22 mouse cellular contexts compared by ENCODE assay signal in the genomic region with DNA sequence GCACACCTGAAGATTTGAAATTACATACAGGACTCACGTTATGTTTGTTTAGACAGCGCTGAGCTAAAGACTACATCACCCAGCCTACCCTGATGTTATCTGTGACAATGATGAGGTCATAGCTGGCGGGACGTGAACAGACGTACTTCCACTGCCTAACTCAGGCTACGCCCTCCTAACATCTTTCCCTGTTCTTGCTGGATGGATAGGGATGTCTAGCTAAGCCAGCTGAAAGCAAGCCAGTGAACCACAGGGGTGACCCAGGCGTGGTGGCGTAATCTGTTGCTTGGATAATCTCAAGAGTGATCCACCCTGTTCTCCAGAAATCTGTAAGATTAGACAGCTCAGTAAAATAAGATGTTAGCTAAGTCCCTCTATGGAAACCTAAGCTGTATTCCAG. TPM values are rescaled to one million over a fixed set of nuclear protein-coding genes. Genes with fewer than 3 reads are reported as not detected.
DNase-seq lines count a peak whose midpoint lies in the region; ATAC-seq and TF ChIP-seq lines count a peak whose summit lies in the region.
"Had no signal": no experiment of that assay in that cellular context is flagged by ENCODE, and none has a peak within 500 bp of the region (broad histone marks: within the 10 kb centered on the region; RNA-seq: fewer than 3 reads in every experiment).

No protein-coding gene starts in this region.

- TF ChIP-seq CTCF in gastrocnemius, adult 2 months (IDR thresholded peaks at IDR 0.05): no peak

- no peak overlapping the region for H3K4me2 ChIP-seq in midbrain, embryonic 13.5 days (replicated peaks)
- H3K4me2 ChIP-seq: heart, embryonic 11.5 days; hindbrain, embryonic 12.5 days; limb, embryonic 12.5 days; liver, embryonic 11.5 days; midbrain, embryonic 11.5 days had no signal

- 91% methylated on average over 8 of the region's 8 CpGs for WGBS in midbrain, embryonic 13.5 days
- WGBS in midbrain, embryonic 10.5 days: 90% methylated on average over 8 of the region's 8 CpGs

- H3K36me3 ChIP-seq in midbrain, embryonic 13.5 days: no peaks in the 10 kb centered on the region
- no peaks in the 10 kb centered on the region for H3K36me3 ChIP-seq in midbrain, embryonic 10.5 days
- H3K36me3 ChIP-seq: hindbrain, embryonic 12.5 days; limb, embryonic 12.5 days had no signal

- H3K27ac ChIP-seq in gastrocnemius, adult 2 months: no peak overlapping the region
- no peak overlapping the region for H3K27ac ChIP-seq in midbrain, embryonic 13.5 days
- H3K27ac ChIP-seq in midbrain, embryonic 10.5 days (replicated peaks): no peak overlapping the region
- H3K27ac ChIP-seq: hindbrain, embryonic 12.5 days; limb, embryonic 12.5 days had no signal

- H3K4me1 ChIP-seq in midbrain, embryonic 13.5 days (replicated peaks): no peaks in the 10 kb centered on the region
- H3K4me1 ChIP-seq in midbrain, embryonic 10.5 days: peaks cover 5% of the 10 kb centered on the region

- H3K4me3 ChIP-seq in gastrocnemius, adult 2 months: no peak overlapping the region
- H3K4me3 ChIP-seq in midbrain, embryonic 13.5 days (replicated peaks): no peak overlapping the region
- H3K4me3 ChIP-seq in midbrain, embryonic 10.5 days: no peak overlapping the region
- H3K4me3 ChIP-seq: hindbrain, embryonic 12.5 days; limb, embryonic 12.5 days had no signal

- no peak for ATAC-seq in midbrain, embryonic 13.5 days
- ATAC-seq: forebrain, embryonic 16.5 days; intestine, postnatal 0 days had no signal

- H3K9ac ChIP-seq in midbrain, embryonic 13.5 days (replicated peaks): no peak overlapping the region
- H3K9ac ChIP-seq: hindbrain, embryonic 12.5 days; limb, embryonic 12.5 days had no signal

- DNase-seq in gastrocnemius, adult 2 months: peak; percentile 62
- no peak for DNase-seq in gastrocnemius, postnatal 4 days (ENCODE audit: low spot score in 2 of 2)
- peak; percentile 28 for DNase-seq in retina, postnatal 1 day
- DNase-seq in retina, embryonic 14.5 days (ENCODE audit: low spot score): no peak
- DNase-seq in gastrocnemius, postnatal 14 days: peak; percentile 16
- no peak for DNase-seq in midbrain, embryonic 10.5 days (ENCODE audit: low spot score)
- DNase-seq: cerebellum, adult 9-10 months; kidney, postnatal 25 days; lung, adult 18-20 months; lung, postnatal 10 days; right cerebral cortex, postnatal 14 days; thymus, postnatal 14 days had no signal

- no peaks in the 10 kb centered on the region; the same call in 1 of the 2 replicates for H3K27me3 ChIP-seq in midbrain, embryonic 13.5 days
- H3K27me3 ChIP-seq in midbrain, embryonic 10.5 days (ENCODE audit: low read depth, poor library complexity, severe bottlenecking): no peaks in the 10 kb centered on the region
- H3K27me3 ChIP-seq: hindbrain, embryonic 12.5 days; limb, embryonic 12.5 days had no signal

- no peaks in the 10 kb centered on the region for H3K9me3 ChIP-seq in midbrain, embryonic 13.5 days
- H3K9me3 ChIP-seq in midbrain, embryonic 10.5 days (replicated peaks): no peaks in the 10 kb centered on the region
- H3K9me3 ChIP-seq: hindbrain, embryonic 12.5 days; limb, embryonic 12.5 days had no signal

- intact Hi-C loops in gastrocnemius, adult 2 months (cut with DNase I): no loop called here
- intact Hi-C loops in gastrocnemius, postnatal 14 days (cut with DNase I; ENCODE audit: low total_unique reads): no loop called here

RNA-seq across cellular contexts. Expression of a gene that starts 25.6 kb away (rescaled TPM):
- 1 to 10 TPM; 2.8 to 3.3 TPM for total RNA-seq in gastrocnemius, adult 2 months (2021)
- total RNA-seq in gastrocnemius, postnatal 4 days (2021): 1 to 10 TPM; 4.8 to 5.9 TPM
- 1 to 10 TPM; 3.8 to 4.6 TPM for total RNA-seq in gastrocnemius, postnatal 14 days (2021)
- 12.9 and 13.6 TPM in 2 replicates for polyA plus RNA-seq in midbrain, embryonic 13.5 days (2015; fragmentation: Nextera tagmentation; extraction: Ambion mirVana)
- 8.9 and 10.0 TPM in 2 replicates for polyA plus RNA-seq in midbrain, embryonic 10.5 days (2016; fragmentation: Nextera tagmentation; extraction: Ambion mirVana)
- total RNA-seq: MEL; neutrophil, adult 5-6 weeks had no signal

Comparison
In these comparisons a context has a peak if more than half of its experiments do, and no peak if none do; other contexts are left out.
1. DNase-seq: peak in gastrocnemius, adult 2 months (single experiment), retina, postnatal 1 day (single experiment) and gastrocnemius, postnatal 14 days (single experiment); none in gastrocnemius, postnatal 4 days (0 of 2), retina, embryonic 14.5 days (single experiment) and midbrain, embryonic 10.5 days (single experiment).